Mouse (Mus musculus) liver, adult 2 months (tissue): ENCODE data around the gene S1pr4. TPM values are rescaled to one million over a fixed set of nuclear protein-coding genes. Genes with fewer than 3 reads are reported as not detected.

Experiments used
- DNase-seq: peaks from one replicate; pipeline ENCODE4 v3.0.0-alpha.2; 2011; ENCODE audit warnings: low read depth, low spot score; ENCODE audit errors: extremely low read depth
- H3K27ac ChIP-seq: fragments of 200-500 bp; replicated peaks from 2 replicates; pipeline ENCODE4 v1.5.1; 2012; ENCODE audit warnings: low read depth, mild to moderate bottlenecking, control low read depth, inconsistent platforms, low read length; ENCODE audit not compliant: insufficient read depth
- H3K27me3 ChIP-seq: fragments of 200-500 bp; 2 replicates; pipeline ENCODE4 v1.6.1; 2012; ENCODE audit warnings: mild to moderate bottlenecking, moderate library complexity, low read length, inconsistent platforms; ENCODE audit not compliant: control insufficient read depth, insufficient read depth
- H3K36me3 ChIP-seq: fragments of 200-500 bp; 2 replicates; pipeline ENCODE4 v1.6.1; 2012; ENCODE audit warnings: low read length, inconsistent platforms; ENCODE audit not compliant: control insufficient read depth, insufficient read depth
- H3K4me1 ChIP-seq: fragments of 200-500 bp; 2 replicates; pipeline ENCODE4 v1.6.1; 2011; ENCODE audit warnings: low read length; ENCODE audit not compliant: control insufficient read depth, insufficient read depth
- H3K4me3 ChIP-seq: fragments of 200-500 bp; 2 replicates; pipeline ENCODE4 v1.5.1; 2011; ENCODE audit warnings: low read depth, mild to moderate bottlenecking, control low read depth, low read length, moderate library complexity; ENCODE audit not compliant: insufficient read depth
- H3K79me2 ChIP-seq: fragments of 200-500 bp; 2 replicates; pipeline ENCODE4 v1.6.1; 2012; ENCODE audit warnings: inconsistent platforms, mild to moderate bottlenecking, low read length, moderate library complexity; ENCODE audit not compliant: control insufficient read depth, insufficient read depth
- H3K9ac ChIP-seq: fragments of 200-500 bp; 2 replicates; pipeline ENCODE4 v1.6.1; 2012; ENCODE audit warnings: low read depth, mild to moderate bottlenecking, control low read depth, inconsistent platforms, low read length
- CTCF ChIP-seq: fragments of 200-500 bp; IDR thresholded peaks from 2 replicates; pipeline ENCODE4 v1.5.1; 2011; ENCODE audit warnings: low read depth, low read length, control low read depth
- POLR2A ChIP-seq: fragments of 200-500 bp; IDR thresholded peaks from 2 replicates; pipeline ENCODE4 v1.6.1; 2011; ENCODE audit warnings: low read length, control low read depth; ENCODE audit not compliant: insufficient read depth; ENCODE audit errors: extremely low read depth
- WGBS: fragments of 180-500 bp; shearing (Covaris S2); methylation state at CpG from one replicate; pipeline ENCODE4 v1.1.7; 2018; 5-methylcytosine and 5-hydroxymethylcytosine counted together
- polyA plus RNA-seq: library from polyadenylated mRNA; depleted of rRNA; stranded (reverse); fragments of >200 nt; gene quantifications from 2 replicates; pipeline ENCODE4 v1.2.3, GENCODE M21; 2012
- total RNA-seq: library from RNA; depleted of rRNA; stranded (reverse); fragments of >200 nt; gene quantifications from 2 replicates; pipeline ENCODE4 v1.2.3, GENCODE M21; 2014

Gene S1pr4
- total and polyA plus RNA-seq, 2 experiments: 0.28 to 1.5 TPM

DNA sequence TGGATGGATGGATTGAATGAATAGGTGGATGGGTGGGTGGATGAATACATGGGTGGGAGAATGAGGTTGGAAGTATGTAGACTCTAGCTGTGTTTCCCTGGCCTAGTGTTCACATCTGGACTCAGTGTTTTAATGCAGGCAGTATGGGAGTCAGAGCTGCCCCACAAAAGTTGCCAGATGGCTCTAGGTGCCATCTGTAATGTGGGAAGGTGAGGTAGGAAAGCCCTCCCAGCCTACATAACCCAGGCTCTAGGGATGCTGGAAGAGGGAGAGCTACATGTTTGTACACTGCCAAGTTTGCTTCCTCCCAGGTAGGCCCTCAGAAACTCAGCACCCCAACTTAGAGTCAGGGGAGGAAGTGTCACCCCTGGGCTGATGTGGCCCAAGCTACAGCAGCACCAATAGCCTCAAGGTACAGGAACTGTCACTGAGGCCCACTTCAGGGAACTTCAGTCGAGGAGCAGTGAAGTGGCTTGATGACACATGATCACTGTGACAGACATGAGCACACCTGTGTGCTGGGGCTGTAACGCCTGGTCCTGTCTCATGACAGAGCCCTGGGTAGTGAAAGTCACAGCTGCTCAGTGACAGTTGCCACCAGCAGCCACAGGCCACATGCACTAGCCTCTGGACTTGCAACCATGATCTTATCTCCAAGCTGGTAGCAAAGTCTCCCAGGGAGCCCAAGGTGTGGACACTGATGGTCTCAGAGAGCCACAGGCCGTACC is 38.6 kb upstream of the S1pr4 start:
- no peak for DNase-seq
- 87% methylated on average over 3 of the region's 3 CpGs for WGBS
- H3K79me2 ChIP-seq: peaks cover 60% of the 10 kb centered on the region
- no peaks in the 10 kb centered on the region for H3K27me3 ChIP-seq
- no peak overlapping the region for H3K4me3 ChIP-seq
- no peaks in the 10 kb centered on the region for H3K36me3 ChIP-seq
- no peak overlapping the region for H3K27ac ChIP-seq
- no peak overlapping the region for H3K9ac ChIP-seq
- TF ChIP-seq CTCF (no peak), POLR2A (no peak)
- peaks cover 24% of the 10 kb centered on the region for H3K4me1 ChIP-seq

GRCm38 (mm10) chr10:81537429-81537828 is 37.5 kb upstream of the S1pr4 start:
- Histone ChIP-seq H3K9ac (no peak overlapping the region), H3K36me3 (no peaks in the 10 kb centered on the region)

GRCm38 (mm10) chr10:81536734-81537133 is 36.8 kb upstream of the S1pr4 start:
- Histone ChIP-seq H3K36me3 (no peaks in the 10 kb centered on the region), H3K4me1 (peaks cover 8% of the 10 kb centered on the region), H3K79me2 (peaks cover 44% of the 10 kb centered on the region), H3K9ac (no peak overlapping the region), H3K4me3 (no peak overlapping the region), H3K27ac (no peak overlapping the region), H3K27me3 (no peaks in the 10 kb centered on the region)
- no peak for TF ChIP-seq POLR2A
- peak; percentile 47; the same call in 1 of the 2 replicates for TF ChIP-seq CTCF
- 79% methylated on average over 6 of the region's 6 CpGs for WGBS
- no peak for DNase-seq

More at GRCm38 (mm10) chr10:81537429-81537828, 37.5 kb upstream of the S1pr4 start:
- Histone ChIP-seq H3K27ac (no peak overlapping the region), H3K79me2 (peaks cover 49% of the 10 kb centered on the region), H3K27me3 (no peaks in the 10 kb centered on the region), H3K4me3 (no peak overlapping the region), H3K4me1 (peaks cover 14% of the 10 kb centered on the region)
- TF ChIP-seq CTCF: no peak
- WGBS: 100% methylated on average over 2 of the region's 2 CpGs
- no peak for DNase-seq

GRCm38 (mm10) chr10:81534826-81535225 is 34.9 kb upstream of the S1pr4 start:
- no peaks in the 10 kb centered on the region; the same call in 1 of the 2 replicates for H3K36me3 ChIP-seq
- TF ChIP-seq CTCF (no peak), POLR2A (no peak)
- H3K4me3 ChIP-seq: no peak overlapping the region
- no peaks in the 10 kb centered on the region for H3K4me1 ChIP-seq
- no peak for DNase-seq
- 87% methylated on average over 16 of the region's 16 CpGs for WGBS
- H3K27ac ChIP-seq: no peak overlapping the region
- H3K27me3 ChIP-seq: no peaks in the 10 kb centered on the region
- H3K9ac ChIP-seq: no peak overlapping the region
- H3K79me2 ChIP-seq: peaks cover 26% of the 10 kb centered on the region

DNA sequence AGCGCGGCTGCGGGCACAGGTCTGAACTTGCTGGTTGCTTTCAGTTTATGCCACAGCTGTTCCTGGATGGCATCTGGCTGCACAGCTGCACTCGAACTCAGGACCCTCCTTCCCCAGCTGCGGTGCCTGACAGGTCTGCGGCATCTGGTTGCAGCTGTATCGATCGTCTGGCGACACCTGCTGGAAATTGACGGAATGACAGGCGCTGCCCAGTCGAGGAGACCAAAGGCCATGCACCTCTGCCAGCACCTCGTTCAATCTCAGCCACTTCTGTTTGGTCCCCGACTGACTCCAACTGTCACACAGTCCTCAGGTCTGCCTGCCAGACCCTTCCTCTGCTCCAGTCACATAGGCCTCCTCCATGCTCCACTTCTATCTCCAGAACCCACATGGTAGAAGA is 26.8 kb upstream of the S1pr4 start:
- Histone ChIP-seq H3K27me3 (no peaks in the 10 kb centered on the region), H3K79me2 (no peaks in the 10 kb centered on the region), H3K27ac (no peak overlapping the region), H3K4me1 (no peaks in the 10 kb centered on the region), H3K9ac (no peak overlapping the region), H3K36me3 (no peaks in the 10 kb centered on the region; the same call in 1 of the 2 replicates), H3K4me3 (no peak overlapping the region)
- no peak for TF ChIP-seq POLR2A
- TF ChIP-seq CTCF: peak; percentile 100
- 10% methylated on average over 14 of the region's 14 CpGs for WGBS
- peak; percentile 52 for DNase-seq

- Histone ChIP-seq H3K4me1 (no peaks in the 10 kb centered on the region), H3K36me3 (no peaks in the 10 kb centered on the region), H3K4me3 (no peak overlapping the region), H3K27ac (no peak overlapping the region), H3K9ac (no peak overlapping the region), H3K79me2 (no peaks in the 10 kb centered on the region), H3K27me3 (no peaks in the 10 kb centered on the region)
- no peak for DNase-seq
- WGBS: 73% methylated on average over 12 of the region's 13 CpGs
- TF ChIP-seq CTCF: no peak
- TF ChIP-seq POLR2A: no peak
These were observed 25.2 kb upstream of the S1pr4 start for GRCm38 (mm10) chr10:81525017-81525694.
